Mouse (Mus musculus): ENCODE results near the gene Rcbtb2. TPM values are rescaled to one million over a fixed set of nuclear protein-coding genes. Genes with fewer than 3 reads are reported as not detected.

Gene Rcbtb2
- total RNA-seq, 4 experiments from 2014 or later = 18.2 to 30.9 (median 21.1) TPM

DNA sequence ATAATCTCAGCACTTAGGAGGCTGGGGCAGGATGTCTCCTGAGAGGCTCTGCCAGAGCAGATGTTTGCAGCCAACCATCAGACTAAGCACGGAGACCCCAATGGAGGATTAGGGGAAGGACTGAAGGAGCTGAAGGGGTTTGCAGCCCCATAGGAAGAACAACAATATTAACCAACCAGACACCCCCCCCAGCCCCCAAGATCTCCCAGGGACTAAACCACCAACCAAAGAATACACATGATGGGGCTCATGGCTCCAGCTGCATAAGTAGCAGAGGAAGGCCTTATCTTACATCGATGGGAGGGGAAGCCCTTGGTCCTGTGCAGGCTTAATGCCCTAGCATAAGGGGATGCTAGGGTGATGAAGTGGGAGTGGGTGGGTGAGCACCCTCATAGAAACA is 6.5 kb upstream of the Rcbtb2 start:
- DNase-seq (ENCODE audit: low spot score) = no peak

DNA sequence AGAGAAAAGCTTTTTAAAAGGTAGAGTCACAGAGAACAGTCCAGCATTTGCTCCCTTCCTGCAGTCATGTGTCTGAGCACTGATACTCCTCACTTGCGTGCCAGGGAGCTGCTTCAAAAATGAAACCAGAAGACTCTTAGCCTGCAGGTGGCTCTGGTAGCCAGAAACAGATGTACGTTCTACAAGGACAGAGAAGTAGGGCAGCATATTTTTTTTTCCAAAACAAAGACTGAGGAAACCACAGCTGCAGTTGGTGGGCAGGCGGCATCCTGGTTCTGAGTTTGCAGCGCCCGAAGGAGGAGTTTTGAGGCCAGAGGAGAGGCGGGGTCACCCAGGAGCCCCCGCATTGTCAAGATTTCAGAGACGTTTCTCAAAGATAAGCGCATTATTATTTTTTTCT is 5.9 kb upstream of the Rcbtb2 start:
- peak; percentile 73 for DNase-seq (ENCODE audit: low spot score)

DNA sequence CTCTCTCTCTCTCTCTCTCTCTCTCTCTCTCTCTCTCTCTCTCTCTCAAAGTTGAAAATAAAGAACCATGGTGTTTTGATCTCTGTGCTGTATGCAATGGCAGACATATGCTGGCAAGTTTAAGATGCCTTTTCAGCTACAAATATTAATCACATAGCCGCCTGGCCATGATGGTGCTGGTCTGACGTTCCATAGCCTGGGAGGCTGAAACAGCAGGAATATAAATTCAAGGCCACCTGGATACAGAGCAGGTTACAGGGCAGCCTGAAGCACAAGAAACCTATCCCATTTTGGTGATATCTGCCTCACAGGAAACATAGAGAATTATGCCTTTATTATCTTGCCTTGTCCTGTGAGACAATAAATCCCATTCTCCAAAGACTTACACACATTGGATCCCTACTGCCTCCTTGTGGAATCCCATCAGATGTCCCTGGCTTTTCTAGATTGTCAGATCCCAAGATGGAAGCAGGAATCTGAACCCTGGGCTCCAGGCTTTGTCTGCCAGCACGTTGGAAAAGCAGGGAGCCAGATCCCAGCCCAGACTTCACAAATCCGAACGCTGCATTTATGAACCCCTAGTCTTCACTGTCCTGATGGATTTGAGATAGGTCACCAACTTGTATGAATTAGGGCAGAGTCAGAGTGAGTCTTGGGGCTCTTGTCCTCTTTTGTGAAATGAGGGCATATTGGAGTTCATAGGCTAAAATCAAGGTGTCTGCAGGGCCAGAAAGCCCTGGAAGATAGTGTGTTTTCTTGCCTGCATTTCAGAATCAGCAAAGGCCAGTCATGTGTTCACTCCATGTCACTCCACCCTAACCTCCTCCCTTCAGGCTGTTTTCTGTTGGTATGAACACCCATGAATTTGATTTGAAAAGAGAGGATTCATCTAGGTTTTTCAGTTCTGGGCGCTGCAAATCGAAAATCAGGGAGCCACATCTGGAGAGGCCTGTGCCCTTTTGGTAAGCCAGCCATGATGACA is 5.1 kb upstream of the Rcbtb2 start:
- no peak for DNase-seq (ENCODE audit: low spot score)

DNA sequence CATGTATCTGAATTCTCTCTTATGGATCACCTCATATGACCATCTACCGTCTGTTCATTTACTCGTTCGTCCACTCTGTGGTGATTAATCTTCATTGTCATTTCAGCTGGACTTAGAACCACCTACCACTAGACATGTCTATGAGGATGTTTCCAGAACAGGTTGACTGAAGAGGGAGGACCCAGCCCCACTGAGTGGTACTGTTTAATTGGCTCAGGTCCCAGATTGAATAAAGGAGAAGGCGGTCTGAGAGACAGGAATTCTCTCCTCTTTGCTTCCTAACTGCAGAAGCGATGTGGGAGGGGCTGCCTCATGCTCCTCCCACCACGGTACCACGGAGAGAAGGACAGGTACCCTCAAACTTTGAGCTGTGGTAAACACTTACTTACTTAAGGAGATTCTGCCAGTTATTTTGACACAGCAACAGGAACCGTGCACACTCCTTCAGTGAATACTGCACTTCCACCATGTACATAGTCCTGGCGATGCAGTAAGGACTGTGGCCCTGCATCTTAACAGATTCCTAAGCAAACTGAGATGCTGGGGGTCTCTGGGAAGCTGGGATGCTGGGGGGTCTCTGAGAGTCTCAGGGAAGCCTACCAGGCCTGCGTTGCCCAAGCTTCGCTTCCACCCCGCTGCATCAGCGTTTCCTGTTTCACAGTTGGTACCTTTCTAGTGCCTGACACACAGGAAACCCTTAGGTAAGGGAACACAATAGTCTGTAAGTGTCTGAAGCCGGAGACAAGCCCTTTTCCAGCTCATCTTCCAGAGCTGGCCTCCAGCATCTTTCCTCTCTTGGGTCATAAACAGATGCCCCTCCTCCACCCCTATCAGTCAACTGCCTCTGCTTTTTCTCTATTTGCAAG is 4.1 kb upstream of the Rcbtb2 start:
- DNase-seq (ENCODE audit: low spot score) = no peak

DNA sequence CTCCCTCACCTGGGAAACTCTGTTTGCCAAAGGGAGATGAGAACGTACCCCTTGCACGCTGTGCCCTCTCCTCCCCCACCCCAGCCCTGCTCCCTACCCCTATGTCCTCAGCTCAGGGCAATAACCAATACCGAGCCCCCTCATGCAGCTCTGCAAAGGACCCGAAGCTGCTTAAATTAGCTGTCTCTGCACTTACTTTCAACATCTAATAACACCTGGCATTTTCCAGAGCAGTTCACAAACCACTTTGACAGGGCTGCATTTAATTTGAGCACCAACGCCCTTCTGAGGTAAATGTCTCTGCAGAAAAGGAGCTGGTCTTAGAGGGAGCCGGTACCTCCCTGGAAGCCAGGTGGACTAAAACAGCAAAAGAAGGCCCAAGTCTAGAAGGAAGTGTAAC is 3.4 kb upstream of the Rcbtb2 start:
- no peak for DNase-seq (ENCODE audit: low spot score)

DNA sequence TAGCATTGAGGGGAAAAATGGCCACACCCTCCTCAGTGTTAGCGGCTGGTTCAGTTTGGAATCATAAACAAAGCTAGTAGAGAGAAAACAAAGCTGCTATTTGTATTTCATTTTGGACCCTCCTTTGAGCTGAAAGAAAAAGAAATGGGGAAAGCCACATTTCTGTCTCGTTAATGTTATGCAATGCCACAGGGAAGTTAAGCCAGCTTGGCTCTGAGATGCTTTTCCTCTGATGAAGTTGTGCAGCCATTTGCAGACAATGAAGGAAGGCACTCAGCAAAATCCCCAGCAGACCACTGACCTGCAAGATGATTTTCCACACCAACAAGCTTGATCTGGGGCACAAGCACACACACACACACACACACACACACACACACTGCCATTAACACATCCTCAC is 2.9 kb upstream of the Rcbtb2 start:
- DNase-seq (ENCODE audit: low spot score) = no peak

DNA sequence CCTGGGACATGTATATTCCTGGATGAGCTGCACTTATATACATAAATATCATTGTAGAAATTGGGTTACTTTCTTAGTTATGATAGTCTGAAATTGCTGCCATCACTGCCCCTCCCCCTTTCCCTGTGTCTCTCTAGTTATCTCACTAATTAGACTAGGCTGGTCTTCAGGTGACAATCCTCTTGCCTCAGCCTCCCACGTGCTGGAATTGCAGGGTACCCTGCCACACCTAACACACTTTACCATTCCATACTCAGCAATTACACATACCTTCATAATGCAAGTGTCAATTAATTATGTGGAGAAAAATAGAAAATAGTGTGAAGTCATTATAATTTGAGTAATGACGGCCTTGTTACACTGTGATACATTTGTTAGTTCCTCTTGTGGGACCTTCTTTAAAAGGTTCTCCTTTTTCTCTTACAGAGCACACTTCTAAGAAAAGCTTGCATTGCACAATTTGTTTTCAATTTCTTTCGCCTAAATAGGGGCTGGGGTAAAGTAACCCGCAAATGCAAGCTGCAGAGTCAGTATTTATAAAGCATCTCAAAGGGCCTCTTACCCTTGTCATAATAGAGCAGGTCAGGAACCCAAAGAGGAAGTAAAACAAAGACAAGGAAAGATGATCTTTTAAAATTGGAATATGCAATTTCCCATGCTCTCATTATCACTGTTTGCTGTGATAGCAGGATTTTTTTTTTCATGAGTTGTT is 470 bp upstream of the Rcbtb2 start:
- no peak for DNase-seq (ENCODE audit: low spot score)

DNA sequence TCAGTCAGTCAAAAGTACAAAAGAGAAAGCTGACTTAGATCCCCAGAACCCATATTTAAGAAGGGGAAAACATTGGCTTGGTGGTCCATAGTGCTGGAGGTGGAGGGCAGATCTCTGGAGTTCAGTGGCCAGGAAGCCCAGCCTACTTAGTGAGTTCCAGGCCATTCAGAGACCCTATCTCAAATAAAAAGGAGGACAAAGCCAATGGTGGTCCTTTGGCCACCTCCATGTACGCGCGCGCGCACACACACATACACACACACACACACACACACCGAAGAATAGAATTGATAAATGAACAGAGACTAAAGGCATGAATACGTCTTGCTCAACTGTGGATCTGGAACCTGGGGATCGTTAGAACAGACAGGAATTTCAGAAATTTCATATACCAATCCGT is 544 bp downstream of the Rcbtb2 start:
- DNase-seq (ENCODE audit: low spot score) = no peak

DNA sequence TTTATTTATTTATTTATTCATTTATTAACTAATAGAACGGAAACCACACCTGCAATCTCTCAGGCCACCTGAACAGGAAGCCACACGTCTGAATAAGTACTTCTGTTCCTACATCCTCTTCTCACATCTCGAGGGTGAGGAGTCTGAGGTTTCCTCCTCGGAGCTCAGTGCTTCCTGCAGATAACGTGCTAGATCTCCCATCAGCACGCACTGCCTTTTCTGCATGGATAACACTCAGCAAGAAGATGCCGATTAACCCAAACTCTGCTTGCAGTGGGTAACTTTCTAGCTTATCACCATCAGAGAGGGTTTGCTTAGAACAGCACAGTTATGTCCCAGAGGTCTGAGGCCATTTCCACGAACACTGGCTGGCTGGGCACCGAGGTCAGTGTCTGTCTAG is 949 bp downstream of the Rcbtb2 start:
- no peak for DNase-seq (ENCODE audit: low spot score)

DNA sequence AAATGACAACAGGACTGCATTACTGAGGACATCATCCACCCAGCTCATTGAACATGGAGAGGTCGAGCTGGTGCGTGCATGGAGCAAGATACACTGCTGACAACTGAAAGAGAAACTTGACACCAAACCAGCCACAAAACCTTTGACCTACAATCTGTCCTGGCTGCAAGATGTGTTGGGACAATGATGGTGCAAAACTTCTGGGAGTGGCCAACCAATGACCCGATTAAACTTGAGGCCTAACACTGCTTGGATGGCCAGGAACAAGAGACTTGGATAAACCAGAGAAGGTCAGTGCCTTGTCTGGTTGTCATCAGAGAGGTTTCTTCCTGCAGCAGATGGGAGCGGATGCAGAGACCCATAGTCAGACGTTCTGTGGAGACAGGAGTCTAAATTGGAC is 7.7 kb downstream of the Rcbtb2 start:
- DNase-seq (ENCODE audit: low spot score) = no peak

DNA sequence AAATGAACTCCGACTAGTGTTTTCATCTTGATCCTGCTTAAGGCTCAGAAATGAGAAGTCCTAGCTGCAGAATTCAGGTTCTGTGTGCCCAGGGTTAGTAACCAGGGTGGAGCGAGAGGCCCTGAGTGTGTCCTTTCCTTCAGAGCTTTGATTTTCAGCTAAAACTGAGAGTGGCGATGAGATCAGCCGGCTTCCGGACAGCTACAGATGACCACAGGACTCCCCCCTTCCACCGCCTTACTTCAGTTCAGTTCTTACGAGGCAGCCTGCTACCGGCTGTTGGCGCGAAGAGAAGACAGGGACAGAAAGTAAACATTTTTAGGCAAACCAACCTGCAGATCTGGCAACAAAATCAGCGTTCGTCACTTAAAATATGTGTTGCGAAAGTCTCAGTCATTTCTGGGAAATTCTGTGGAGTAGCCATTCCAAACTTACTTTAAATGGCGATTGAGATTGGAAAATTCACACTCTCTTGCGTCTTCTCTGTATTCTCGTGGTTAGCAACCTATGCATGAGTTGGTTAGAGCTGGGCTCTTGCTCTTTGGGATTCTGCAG is 9.1 kb downstream of the Rcbtb2 start:
- no peak for DNase-seq (ENCODE audit: low spot score)

DNA sequence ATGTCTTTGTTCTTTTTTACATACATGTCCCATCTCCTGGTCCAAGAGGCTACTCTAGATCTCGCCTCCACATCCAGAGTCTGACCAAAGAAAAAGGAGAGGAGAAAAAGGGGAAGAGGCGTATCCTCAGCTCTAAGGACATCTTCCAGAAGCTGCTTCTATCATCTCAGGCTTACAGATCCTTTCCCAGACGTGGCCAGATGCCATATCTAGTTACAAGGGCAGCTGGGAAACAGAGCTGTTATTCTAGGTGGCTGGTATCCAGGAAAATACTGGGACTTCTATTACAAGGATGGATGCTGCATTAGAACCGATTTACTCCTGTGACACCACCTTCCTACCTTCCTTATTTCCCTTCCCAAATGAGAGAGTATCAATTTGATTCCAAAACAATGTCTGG is 9.9 kb downstream of the Rcbtb2 start:
- DNase-seq (ENCODE audit: low spot score) = no peak

DNA sequence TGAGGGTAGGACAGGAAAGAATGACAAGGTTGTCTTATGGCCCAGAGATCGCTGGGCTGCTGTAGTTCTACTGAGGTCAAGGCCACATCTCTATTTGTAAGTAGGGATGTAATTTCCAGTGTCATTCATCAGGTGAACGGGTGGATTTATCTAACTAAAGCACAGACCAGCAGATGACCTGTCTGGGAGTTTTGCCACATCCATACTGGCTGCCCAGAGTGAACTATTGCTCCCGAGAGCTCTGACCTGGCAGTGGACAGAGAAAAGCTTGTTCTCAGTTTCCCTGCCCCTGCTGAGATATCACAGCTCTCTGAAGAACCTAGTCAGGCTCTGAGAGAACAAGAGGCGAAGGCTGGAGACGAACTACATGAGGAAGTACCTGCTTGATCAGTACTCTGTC is 14.4 kb downstream of the Rcbtb2 start:
- no peak for DNase-seq (ENCODE audit: low spot score)

DNA sequence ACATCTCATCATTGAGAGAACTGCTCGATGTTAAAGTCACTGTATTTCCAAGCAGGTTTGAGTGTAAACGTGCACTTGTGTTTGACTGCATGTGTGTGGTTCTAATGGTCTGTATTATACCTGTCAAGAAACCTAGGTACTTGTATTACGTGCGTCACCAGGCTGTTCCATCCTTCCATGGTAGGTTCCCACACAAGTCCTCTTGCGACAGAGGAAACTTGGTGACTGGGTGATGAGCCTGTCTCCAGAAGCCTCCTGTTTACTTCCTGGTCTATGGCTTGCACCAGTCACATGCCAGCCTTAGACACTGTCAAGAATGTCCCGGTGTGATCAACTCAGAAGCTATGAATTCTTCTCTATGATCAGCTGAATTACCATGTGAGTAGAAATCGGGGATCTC is 15.6 kb downstream of the Rcbtb2 start:
- no peak for DNase-seq (ENCODE audit: low spot score)

DNA sequence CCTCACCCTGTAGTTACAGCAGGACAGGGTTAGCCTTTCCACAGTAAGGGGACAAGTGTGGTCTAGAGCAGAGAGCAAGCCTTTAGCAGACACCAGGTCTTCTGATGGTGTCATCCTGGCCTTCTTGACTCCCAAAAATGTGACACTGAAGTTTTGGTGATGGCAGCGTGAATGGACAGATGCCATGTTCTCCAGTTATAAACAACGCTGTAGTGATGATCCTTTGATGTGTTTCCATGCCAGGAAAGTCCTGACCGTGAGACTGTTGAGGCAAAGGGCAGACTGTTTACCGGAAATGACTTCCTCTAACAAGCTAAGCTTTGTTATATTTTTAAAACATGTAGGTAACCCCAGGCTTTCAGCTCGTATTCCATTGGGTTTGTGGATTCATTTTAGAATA is 17.0 kb downstream of the Rcbtb2 start:
- no peak for DNase-seq (ENCODE audit: low spot score)

DNA sequence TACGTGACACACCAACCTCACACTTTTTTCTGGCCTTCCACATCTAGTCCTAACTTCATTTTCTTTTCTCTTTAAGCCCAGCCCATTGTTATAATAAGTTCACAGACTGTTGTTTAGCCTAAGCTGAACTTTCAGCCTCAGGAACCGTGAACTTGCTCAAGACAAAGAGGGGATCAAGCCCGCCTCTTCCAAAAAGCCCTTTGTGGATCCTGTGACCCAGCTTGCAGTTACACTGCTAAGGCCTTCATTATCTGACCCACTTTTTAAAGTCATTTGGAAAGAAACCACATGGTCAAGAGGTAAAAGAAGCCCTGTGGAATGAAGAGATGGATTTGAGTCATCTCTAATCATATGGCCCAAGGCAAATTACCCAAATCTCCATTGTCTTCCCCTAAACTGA is 19.0 kb downstream of the Rcbtb2 start:
- DNase-seq (ENCODE audit: low spot score) = no peak

DNA sequence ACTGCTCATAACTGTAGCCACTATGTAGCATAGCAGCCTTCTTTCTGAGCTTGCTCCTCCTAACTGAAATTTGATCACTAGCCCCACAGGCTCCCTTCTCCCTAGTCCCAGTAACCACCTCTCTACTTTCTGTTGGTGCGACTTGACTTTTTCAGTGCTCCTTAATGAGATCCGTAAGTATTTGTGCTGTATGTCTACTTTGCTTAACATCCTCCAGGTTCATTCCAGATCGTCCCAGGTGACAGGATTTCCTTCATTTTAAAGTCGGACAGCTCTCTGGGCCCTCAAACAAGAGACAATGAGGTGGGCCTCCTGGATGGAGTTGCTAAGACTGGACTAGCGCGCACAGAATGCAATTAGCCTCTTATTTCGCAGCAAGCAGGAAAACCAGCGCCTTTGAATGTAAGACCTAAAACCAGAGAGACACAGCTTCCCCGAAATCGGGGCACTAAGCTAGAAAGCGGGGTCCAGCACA is 19.6 kb downstream of the Rcbtb2 start:
- DNase-seq (ENCODE audit: low spot score) = peak; percentile 31

DNA sequence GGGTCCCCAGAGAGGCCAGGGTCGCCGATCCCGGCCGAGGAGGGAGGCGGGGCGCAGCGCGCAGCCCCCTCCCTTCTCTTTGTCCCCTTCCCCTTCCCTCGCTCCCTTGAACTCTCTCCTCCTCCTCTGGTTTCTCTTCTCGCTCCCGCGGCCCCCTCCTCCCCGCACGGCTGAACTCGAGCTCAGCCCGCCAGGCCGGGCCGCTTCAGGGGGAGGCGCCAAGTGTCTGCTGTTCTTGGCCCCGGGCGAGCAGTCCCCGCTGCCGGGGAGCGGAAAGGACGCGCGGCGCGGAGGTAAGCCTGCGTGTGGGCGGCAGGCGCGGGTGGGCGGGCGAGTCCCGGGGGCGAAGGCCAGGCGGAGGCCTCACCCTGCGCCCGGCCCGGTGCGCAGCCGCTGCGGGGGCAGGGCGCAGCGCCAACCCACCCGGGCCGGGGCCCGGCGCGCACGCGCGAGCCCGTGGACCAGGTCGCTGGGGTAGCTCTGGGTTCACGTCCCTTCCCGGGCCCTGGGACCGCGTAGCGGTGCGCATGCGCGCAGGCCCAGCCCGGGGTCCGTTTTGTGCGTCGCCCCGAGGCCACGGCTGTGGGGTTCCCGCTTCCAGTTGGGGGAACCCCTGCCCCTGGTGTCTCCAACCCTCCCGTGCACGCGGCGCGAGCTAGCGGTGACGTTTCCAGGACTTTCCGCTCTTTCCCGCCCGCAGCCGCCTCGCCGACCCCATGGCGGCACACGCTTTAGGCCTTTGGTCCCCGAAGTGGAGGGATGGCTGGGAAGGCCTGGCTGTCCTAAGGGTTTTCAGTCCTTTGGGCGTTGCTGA is 20.3 kb downstream of the Rcbtb2 start:
- peak; percentile 82 for DNase-seq (ENCODE audit: low spot score)

DNA sequence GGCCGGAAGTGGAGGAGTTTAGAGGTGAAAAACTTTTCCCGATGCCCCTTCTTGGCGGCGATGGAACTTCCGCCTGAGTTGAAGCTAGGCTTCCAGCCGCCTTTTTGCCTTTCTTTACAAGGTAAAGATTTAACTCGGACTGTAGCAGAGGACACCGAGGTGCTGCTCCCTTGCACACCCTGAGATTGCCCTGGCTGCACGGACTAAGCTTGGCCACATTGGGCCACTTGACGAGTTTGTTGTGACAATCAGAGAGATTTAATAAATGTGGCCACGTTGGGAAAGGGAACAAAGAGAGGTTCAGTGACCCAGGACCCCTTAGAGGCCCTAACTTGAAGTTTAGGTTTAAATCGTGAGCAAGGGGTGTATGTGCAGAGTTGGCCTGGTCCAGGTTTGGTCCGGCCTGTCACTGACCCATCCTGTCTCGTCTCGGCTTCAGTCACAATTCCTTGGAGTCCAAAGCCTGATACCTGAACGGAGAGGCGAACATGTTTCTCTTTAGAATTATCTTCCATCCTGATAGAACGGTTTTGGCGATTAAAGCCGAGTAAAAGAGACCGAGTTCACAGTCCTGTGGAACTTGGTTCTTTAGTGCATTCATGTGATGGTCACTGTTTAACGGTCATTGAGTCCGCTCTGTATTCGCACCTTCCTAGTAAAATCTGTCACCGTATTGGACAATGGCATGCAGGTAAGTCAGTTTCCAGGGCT is 21.0 kb downstream of the Rcbtb2 start:
- no peak for DNase-seq (ENCODE audit: low spot score)

DNA sequence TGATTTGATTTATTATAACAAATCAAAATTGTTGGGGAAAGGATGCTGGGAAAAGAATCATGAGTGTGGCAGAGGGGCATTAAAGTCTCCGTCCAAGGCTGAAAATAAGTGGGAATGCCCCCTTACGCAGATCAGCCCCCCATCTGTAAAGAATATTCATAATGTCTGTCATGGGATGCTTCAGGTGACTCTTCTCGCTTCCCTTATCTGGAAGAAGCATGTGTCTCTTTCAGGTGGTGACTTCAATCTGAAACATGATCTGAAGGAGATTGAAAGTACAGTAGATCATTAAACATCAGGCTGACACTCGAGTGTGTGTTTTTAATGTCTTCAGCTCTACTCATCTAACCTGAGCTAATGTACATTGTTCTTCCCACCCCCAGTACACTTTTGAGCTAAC is 22.7 kb downstream of the Rcbtb2 start:
- no peak for DNase-seq (ENCODE audit: low spot score)

All from heart, adult 8-10 months (tissue).